Mouse (Mus musculus): ENCODE measurements around the gene Sorcs2.
A peak's percentile ranks its signal among the peaks of the same experiment; 100 is the strongest.

Gene Sorcs2

GRCm38 (mm10) chr5:36397837-36398282 lies at the start of gene Sorcs2:
Gene Sorcs2, minus strand, starts transcription at chr5:36398139.
- peak; percentile 64 to 79 for DNase-seq

- no peak for DNase-seq
Measured at GRCm38 (mm10) chr5:36446166-36446890, 48.4 kb upstream of the Sorcs2 start.

- DNase-seq, result no peak
Measured at GRCm38 (mm10) chr5:36445028-36445427, 47.1 kb upstream of the Sorcs2 start.

- no peak for DNase-seq
Measured at GRCm38 (mm10) chr5:36444611-36445010, 46.7 kb upstream of the Sorcs2 start.

- DNase-seq, result no peak
Measured at GRCm38 (mm10) chr5:36440741-36441140, 42.8 kb upstream of the Sorcs2 start.

- DNase-seq, result no peak
Measured at GRCm38 (mm10) chr5:36436858-36437257, 38.9 kb upstream of the Sorcs2 start.

- no peak for DNase-seq
Measured at GRCm38 (mm10) chr5:36434398-36434967, 36.5 kb upstream of the Sorcs2 start.

- no peak for DNase-seq
Measured at GRCm38 (mm10) chr5:36431711-36432110, 33.8 kb upstream of the Sorcs2 start.

GRCm38 (mm10) chr5:36429551-36429950 lies 31.6 kb upstream of the Sorcs2 start:
- no peak for DNase-seq

- DNase-seq, result no peak
Measured at GRCm38 (mm10) chr5:36427831-36428230, 29.9 kb upstream of the Sorcs2 start.

GRCm38 (mm10) chr5:36426404-36426803 lies 28.5 kb upstream of the Sorcs2 start:
- no peak for DNase-seq

GRCm38 (mm10) chr5:36424676-36425075 lies 26.7 kb upstream of the Sorcs2 start:
- DNase-seq, result no peak

GRCm38 (mm10) chr5:36422689-36423088 lies 24.8 kb upstream of the Sorcs2 start:
- DNase-seq, result no peak

GRCm38 (mm10) chr5:36419861-36420260 lies 21.9 kb upstream of the Sorcs2 start:
- no peak for DNase-seq

GRCm38 (mm10) chr5:36414712-36415331 lies 16.9 kb upstream of the Sorcs2 start:
- no peak for DNase-seq

- DNase-seq, result peak; percentile 21 to 47
Measured at GRCm38 (mm10) chr5:36398463-36399364, 775 bp upstream of the Sorcs2 start.

GRCm38 (mm10) chr5:36397384-36397759 lies 567 bp downstream of the Sorcs2 start:
- DNase-seq, result no peak

- DNase-seq, result no peak
Measured at GRCm38 (mm10) chr5:36396491-36397383, 1.2 kb downstream of the Sorcs2 start.

- peak; percentile 56 to 74 for DNase-seq
Measured at GRCm38 (mm10) chr5:36396011-36396410, 1.9 kb downstream of the Sorcs2 start.

GRCm38 (mm10) chr5:36394840-36395515 lies 3.0 kb downstream of the Sorcs2 start:
- DNase-seq, result no peak

- no peak for DNase-seq
Measured at GRCm38 (mm10) chr5:36391751-36392150, 6.2 kb downstream of the Sorcs2 start.
